Mouse (Mus musculus) small intestine, adult 2 months (tissue): Measurements from ENCODE around the gene Prrt3.

Experiments used
- CTCF ChIP-seq: fragments of 200-500 bp; IDR thresholded peaks from 2 replicates; pipeline ENCODE4 v1.5.1; 2012; ENCODE audit warnings: low read depth, mild to moderate bottlenecking, control low read depth, inconsistent platforms, low read length, moderate library complexity, mixed read lengths; ENCODE audit not compliant: insufficient replicate concordance, insufficient read length; ENCODE audit errors: extremely low read depth
- POLR2A ChIP-seq: fragments of 200-500 bp; IDR thresholded peaks from 2 replicates; pipeline ENCODE4 v1.6.1; 2012; ENCODE audit warnings: low read depth, mild to moderate bottlenecking, control low read depth, inconsistent platforms, low read length, moderate library complexity

DNA sequence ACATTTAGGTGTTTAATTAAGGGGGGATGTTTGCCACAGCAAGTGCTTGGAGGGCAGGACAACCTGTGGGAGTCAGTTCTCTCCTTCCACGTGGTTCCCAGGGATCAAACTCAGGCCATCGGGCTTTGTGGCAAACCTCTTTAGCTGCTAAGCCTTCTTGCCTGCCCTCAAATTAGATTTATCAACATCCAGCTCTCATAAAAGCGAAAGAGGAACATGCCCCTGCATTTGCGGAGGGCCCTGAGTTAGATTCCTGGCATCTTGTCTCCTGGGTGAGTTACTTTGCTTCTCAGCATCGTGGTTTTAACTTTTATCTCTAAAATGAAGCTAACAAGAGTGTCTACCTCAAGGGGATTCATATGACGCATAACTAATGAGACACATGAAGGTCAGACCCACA lies 2.4 kb downstream of the Prrt3 start:
- TF ChIP-seq POLR2A (no peak), CTCF (no peak)
